Mouse (Mus musculus): ENCODE results near the gene Syce3. TPM values are rescaled to one million over a fixed set of nuclear protein-coding genes. Genes with fewer than 3 reads are reported as not detected.

The Syce3 gene
- polyA plus RNA-seq, 1 experiment from 2014 or later, result not detected

DNA sequence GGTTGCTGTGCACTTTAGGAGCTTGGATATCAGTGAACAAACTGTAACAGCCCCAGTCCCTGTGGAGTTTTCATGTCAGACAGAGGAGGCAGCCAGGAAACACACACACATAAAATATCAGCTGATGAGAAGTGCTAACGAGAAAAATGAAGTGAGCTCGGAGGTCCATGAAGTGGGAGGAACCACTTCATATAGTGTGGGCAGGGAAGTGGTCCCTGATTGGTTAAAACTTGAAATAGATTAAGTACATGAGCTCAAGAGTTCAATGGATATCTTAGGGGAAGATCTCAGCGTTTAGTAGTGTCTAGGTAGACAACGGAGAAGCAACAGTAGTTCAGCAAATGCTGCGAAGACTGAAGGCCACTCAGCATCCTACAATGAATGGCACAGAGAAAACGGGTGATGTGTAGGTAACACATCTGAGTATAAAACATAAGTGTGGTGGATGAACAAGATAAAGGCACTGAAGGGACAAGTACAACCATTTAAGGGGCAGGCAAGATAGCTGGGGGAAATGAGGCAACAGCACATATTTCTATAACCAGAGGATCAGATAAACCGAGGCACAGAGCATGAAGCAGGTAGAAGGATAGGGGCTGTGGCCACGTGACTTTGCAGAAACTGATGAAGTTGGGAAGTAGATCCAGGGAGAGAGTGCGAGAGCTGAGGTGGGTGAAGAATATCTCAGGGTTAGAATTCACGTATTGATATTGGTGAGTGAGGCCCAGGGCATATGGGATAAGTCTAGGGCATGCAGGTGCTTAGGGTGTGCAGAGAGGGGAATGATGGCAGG, 5.3 kb downstream of the Syce3 start:
- no peak overlapping the region for H3K4me2 ChIP-seq (replicated peaks; ENCODE audit: low read depth, low read length)
- no peaks in the 10 kb centered on the region for H3K36me3 ChIP-seq (ENCODE audit: control insufficient read depth, insufficient read depth, low read length)
- no peaks in the 10 kb centered on the region for H3K27me3 ChIP-seq (ENCODE audit: control insufficient read depth, insufficient read depth, low read length)
- peaks cover 4% of the 10 kb centered on the region; the same call in 1 of the 2 replicates for H3K9me3 ChIP-seq (ENCODE audit: control insufficient read depth, low read depth, low read length)
- H3K4me3 ChIP-seq (ENCODE audit: low read depth, low read length), result no peak overlapping the region
- no peak for ATAC-seq (ENCODE audit: insufficient number of reproducible peaks, insufficient read depth, low FRiP score, low read depth)
- no peak overlapping the region for H3K27ac ChIP-seq (ENCODE audit: low read length)
- no peaks in the 10 kb centered on the region for H3K4me1 ChIP-seq (ENCODE audit: control insufficient read depth, insufficient read depth, low read length)
- H3K9ac ChIP-seq (replicated peaks; ENCODE audit: low read depth, low read length), result no peak overlapping the region
- 82% methylated on average over 10 of the region's 10 CpGs for WGBS

DNA sequence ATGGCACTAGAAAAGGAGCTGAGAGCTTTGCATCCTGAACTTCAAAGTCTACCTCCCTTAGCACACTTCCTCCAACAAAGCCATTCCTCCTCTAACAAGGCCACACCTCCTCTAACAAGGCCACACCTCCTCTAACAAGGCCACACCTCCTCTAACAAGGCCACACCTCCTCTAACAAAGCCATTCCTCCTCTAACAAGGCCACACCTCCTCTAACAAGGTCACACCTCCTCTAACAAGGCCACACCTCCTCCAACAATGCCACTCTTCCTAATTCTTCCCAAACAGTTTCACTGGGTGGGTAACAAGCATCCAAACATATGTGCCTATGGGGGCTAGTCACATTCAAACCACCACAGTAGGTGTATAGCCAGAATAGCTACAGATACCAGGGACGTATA, 7.8 kb downstream of the Syce3 start:
- no peak overlapping the region for H3K9ac ChIP-seq (replicated peaks; ENCODE audit: low read depth, low read length)
- 85% methylated on average over 1 of the region's 1 CpGs for WGBS
- no peaks in the 10 kb centered on the region for H3K36me3 ChIP-seq (ENCODE audit: control insufficient read depth, insufficient read depth, low read length)
- H3K27me3 ChIP-seq (ENCODE audit: control insufficient read depth, insufficient read depth, low read length), result no peaks in the 10 kb centered on the region
- no peaks in the 10 kb centered on the region for H3K4me1 ChIP-seq (ENCODE audit: control insufficient read depth, insufficient read depth, low read length)
- no peak overlapping the region for H3K27ac ChIP-seq (ENCODE audit: low read length)
- no peak for ATAC-seq (ENCODE audit: insufficient number of reproducible peaks, insufficient read depth, low FRiP score, low read depth)
- no peaks in the 10 kb centered on the region for H3K9me3 ChIP-seq (ENCODE audit: control insufficient read depth, low read depth, low read length)
- H3K4me2 ChIP-seq (replicated peaks; ENCODE audit: low read depth, low read length), result no peak overlapping the region
- no peak overlapping the region for H3K4me3 ChIP-seq (ENCODE audit: low read depth, low read length)

- Histone ChIP-seq H3K4me3 (ENCODE audit: low read depth, low read length) (no peak overlapping the region), H3K27me3 (ENCODE audit: control insufficient read depth, insufficient read depth, low read length) (no peaks in the 10 kb centered on the region), H3K36me3 (ENCODE audit: control insufficient read depth, insufficient read depth, low read length) (no peaks in the 10 kb centered on the region), H3K9ac (replicated peaks; ENCODE audit: low read depth, low read length) (no peak overlapping the region), H3K9me3 (ENCODE audit: control insufficient read depth, low read depth, low read length) (no peaks in the 10 kb centered on the region), H3K4me2 (replicated peaks; ENCODE audit: low read depth, low read length) (no peak overlapping the region), H3K4me1 (ENCODE audit: control insufficient read depth, insufficient read depth, low read length) (no peaks in the 10 kb centered on the region), H3K27ac (ENCODE audit: low read length) (no peak overlapping the region)
- no peak for ATAC-seq (ENCODE audit: insufficient number of reproducible peaks, insufficient read depth, low FRiP score, low read depth)
- 47% methylated on average over 1 of the region's 1 CpGs for WGBS
Observed at GRCm38 (mm10) chr15:89399716-89400115, 10.6 kb downstream of the Syce3 start.

DNA sequence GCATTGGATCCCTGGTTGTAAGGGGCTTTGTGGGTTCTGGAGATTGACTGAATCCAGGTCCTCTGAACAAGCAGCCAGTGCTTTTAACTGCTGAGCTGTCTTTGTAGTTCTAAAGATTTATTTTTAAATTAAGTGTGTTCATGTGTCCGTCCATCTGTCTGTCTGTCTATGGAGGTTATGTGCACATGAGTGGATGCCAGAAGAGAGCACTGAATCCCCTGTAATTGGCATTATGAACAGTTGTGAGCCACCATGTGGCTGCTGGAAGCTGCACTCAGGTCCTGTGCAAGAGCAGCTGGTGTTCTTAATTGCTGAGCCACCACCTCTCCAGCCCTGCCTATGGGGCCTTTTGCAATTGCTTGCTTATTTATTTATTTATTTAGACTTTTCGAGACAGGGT, 12.2 kb downstream of the Syce3 start:
- H3K27ac ChIP-seq (ENCODE audit: low read length), result no peak overlapping the region
- H3K9me3 ChIP-seq (ENCODE audit: control insufficient read depth, low read depth, low read length), result no peaks in the 10 kb centered on the region
- H3K36me3 ChIP-seq (ENCODE audit: control insufficient read depth, insufficient read depth, low read length), result no peaks in the 10 kb centered on the region
- no peak overlapping the region for H3K4me3 ChIP-seq (ENCODE audit: low read depth, low read length)
- H3K4me2 ChIP-seq (replicated peaks; ENCODE audit: low read depth, low read length), result no peak overlapping the region
- no peaks in the 10 kb centered on the region for H3K27me3 ChIP-seq (ENCODE audit: control insufficient read depth, insufficient read depth, low read length)
- 86% methylated on average over 2 of the region's 2 CpGs for WGBS
- no peak overlapping the region for H3K9ac ChIP-seq (replicated peaks; ENCODE audit: low read depth, low read length)
- H3K4me1 ChIP-seq (ENCODE audit: control insufficient read depth, insufficient read depth, low read length), result no peaks in the 10 kb centered on the region
- no peak for ATAC-seq (ENCODE audit: insufficient number of reproducible peaks, insufficient read depth, low FRiP score, low read depth)

- ATAC-seq (ENCODE audit: insufficient number of reproducible peaks, insufficient read depth, low FRiP score, low read depth), result no peak
- Histone ChIP-seq H3K9ac (replicated peaks; ENCODE audit: low read depth, low read length) (no peak overlapping the region), H3K27ac (ENCODE audit: low read length) (no peak overlapping the region), H3K36me3 (ENCODE audit: control insufficient read depth, insufficient read depth, low read length) (no peaks in the 10 kb centered on the region), H3K4me3 (ENCODE audit: low read depth, low read length) (no peak overlapping the region), H3K9me3 (ENCODE audit: control insufficient read depth, low read depth, low read length) (no peaks in the 10 kb centered on the region), H3K4me2 (replicated peaks; ENCODE audit: low read depth, low read length) (no peak overlapping the region), H3K27me3 (ENCODE audit: control insufficient read depth, insufficient read depth, low read length) (no peaks in the 10 kb centered on the region), H3K4me1 (ENCODE audit: control insufficient read depth, insufficient read depth, low read length) (no peaks in the 10 kb centered on the region)
- WGBS, result 86% methylated on average over 4 of the region's 4 CpGs
Observed at GRCm38 (mm10) chr15:89396883-89397282, 13.4 kb downstream of the Syce3 start.

GRCm38 (mm10) chr15:89390081-89390480, 20.2 kb downstream of the Syce3 start:
- Histone ChIP-seq H3K36me3 (ENCODE audit: control insufficient read depth, insufficient read depth, low read length) (no peaks in the 10 kb centered on the region), H3K4me3 (ENCODE audit: low read depth, low read length) (no peak overlapping the region), H3K27me3 (ENCODE audit: control insufficient read depth, insufficient read depth, low read length) (no peaks in the 10 kb centered on the region), H3K9ac (replicated peaks; ENCODE audit: low read depth, low read length) (no peak overlapping the region), H3K4me2 (replicated peaks; ENCODE audit: low read depth, low read length) (no peak overlapping the region), H3K4me1 (ENCODE audit: control insufficient read depth, insufficient read depth, low read length) (no peaks in the 10 kb centered on the region), H3K9me3 (ENCODE audit: control insufficient read depth, low read depth, low read length) (no peaks in the 10 kb centered on the region), H3K27ac (ENCODE audit: low read length) (no peak overlapping the region)
- ATAC-seq (ENCODE audit: insufficient number of reproducible peaks, insufficient read depth, low FRiP score, low read depth), result no peak
- whole genome bisulfite sequencing, result 91% methylated on average over 10 of the region's 10 CpGs

DNA sequence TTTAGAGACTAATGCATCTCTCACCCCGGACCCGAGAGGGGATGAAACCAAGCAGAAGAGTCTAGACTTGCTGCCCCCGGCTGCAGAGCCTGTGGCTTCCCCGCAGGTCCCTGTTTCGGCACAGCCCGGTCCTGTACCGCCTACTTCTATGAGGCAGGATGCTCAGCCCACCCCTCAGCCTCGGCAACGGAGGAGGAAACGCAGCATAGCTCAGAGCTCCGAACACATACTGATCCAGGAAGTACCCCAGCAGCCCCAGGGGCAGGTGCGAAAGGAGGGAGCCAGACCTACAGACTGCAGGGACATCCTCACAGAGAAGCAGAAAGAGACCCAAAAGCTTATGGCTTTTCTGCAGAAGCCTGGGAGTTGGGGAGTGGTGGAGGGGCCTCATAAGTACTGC, 23.2 kb downstream of the Syce3 start:
- Histone ChIP-seq H3K27ac (ENCODE audit: low read length) (no peak overlapping the region), H3K4me1 (ENCODE audit: control insufficient read depth, insufficient read depth, low read length) (no peaks in the 10 kb centered on the region), H3K9me3 (ENCODE audit: control insufficient read depth, low read depth, low read length) (no peaks in the 10 kb centered on the region), H3K4me3 (ENCODE audit: low read depth, low read length) (no peak overlapping the region), H3K4me2 (replicated peaks; ENCODE audit: low read depth, low read length) (no peak overlapping the region), H3K9ac (replicated peaks; ENCODE audit: low read depth, low read length) (no peak overlapping the region), H3K36me3 (ENCODE audit: control insufficient read depth, insufficient read depth, low read length) (no peaks in the 10 kb centered on the region), H3K27me3 (ENCODE audit: control insufficient read depth, insufficient read depth, low read length) (no peaks in the 10 kb centered on the region)
- 41% methylated on average over 12 of the region's 12 CpGs for WGBS
- ATAC-seq (ENCODE audit: insufficient number of reproducible peaks, insufficient read depth, low FRiP score, low read depth), result no peak

GRCm38 (mm10) chr15:89384617-89385016, 25.7 kb downstream of the Syce3 start, which contains the start of gene Klhdc7b:
Gene Klhdc7b (plus strand): TSS chr15:89384917.
- H3K4me2 ChIP-seq (replicated peaks; ENCODE audit: low read depth, low read length), result no peak within 1 kb of the TSS
- ATAC-seq (ENCODE audit: insufficient number of reproducible peaks, insufficient read depth, low FRiP score, low read depth), result no peak
- no peaks in the 10 kb centered on the region for H3K36me3 ChIP-seq (ENCODE audit: control insufficient read depth, insufficient read depth, low read length)
- no peak within 1 kb of the TSS for H3K9ac ChIP-seq (replicated peaks; ENCODE audit: low read depth, low read length)
- no peak within 1 kb of the TSS for H3K27ac ChIP-seq (ENCODE audit: low read length)
- no peak within 1 kb of the TSS for H3K4me3 ChIP-seq (ENCODE audit: low read depth, low read length)
- no peaks in the 10 kb centered on the region for H3K9me3 ChIP-seq (ENCODE audit: control insufficient read depth, low read depth, low read length)
- peaks cover under 1% of the 10 kb centered on the region; the same call in 1 of the 2 replicates for H3K27me3 ChIP-seq (ENCODE audit: control insufficient read depth, insufficient read depth, low read length)
- WGBS, result 89% methylated on average over 7 of the region's 7 CpGs
- H3K4me1 ChIP-seq (ENCODE audit: control insufficient read depth, insufficient read depth, low read length), result no peaks in the 10 kb centered on the region

GRCm38 (mm10) chr15:89379429-89379828, 30.9 kb downstream of the Syce3 start:
- Histone ChIP-seq H3K4me1 (ENCODE audit: control insufficient read depth, insufficient read depth, low read length) (peaks cover 9% of the 10 kb centered on the region; the same call in 1 of the 2 replicates), H3K4me2 (replicated peaks; ENCODE audit: low read depth, low read length) (peak overlapping the region; percentile 49), H3K9me3 (ENCODE audit: control insufficient read depth, low read depth, low read length) (no peaks in the 10 kb centered on the region), H3K27me3 (ENCODE audit: control insufficient read depth, insufficient read depth, low read length) (peaks cover 28% of the 10 kb centered on the region), H3K27ac (ENCODE audit: low read length) (no peak overlapping the region), H3K9ac (replicated peaks; ENCODE audit: low read depth, low read length) (no peak overlapping the region), H3K36me3 (ENCODE audit: control insufficient read depth, insufficient read depth, low read length) (no peaks in the 10 kb centered on the region), H3K4me3 (ENCODE audit: low read depth, low read length) (peak overlapping the region; percentile 35)
- ATAC-seq (ENCODE audit: insufficient number of reproducible peaks, insufficient read depth, low FRiP score, low read depth), result no peak
- 13% methylated on average over 10 of the region's 10 CpGs for WGBS
